Mouse (Mus musculus) hindbrain, embryonic 12.5 days (tissue): ENCODE results near the gene Col4a3bp. TPM values are rescaled to one million over a fixed set of nuclear protein-coding genes. Genes with fewer than 3 reads are reported as not detected.

Experiments
- ATAC-seq: fragments of 200-750 bp; cut with Nextera tagmentation; 2 replicates; pipeline ENCODE4 v1.8.0; 2017; ENCODE audit warnings: moderate TSS enrichment; ENCODE audit not compliant: low FRiP score
- H3K27ac ChIP-seq: fragments of 300-500 bp; sonication (generic); 2 replicates; pipeline ENCODE4 v1.5.1; 2016; ENCODE audit warnings: mild to moderate bottlenecking
- H3K27me3 ChIP-seq: fragments of 300-500 bp; sonication (generic); 2 replicates; pipeline ENCODE4 v1.6.1; 2016; ENCODE audit warnings: mild to moderate bottlenecking
- H3K36me3 ChIP-seq: fragments of 300-500 bp; sonication (generic); 2 replicates; pipeline ENCODE4 v1.6.1; 2016; ENCODE audit warnings: mild to moderate bottlenecking
- H3K4me1 ChIP-seq: fragments of 300-500 bp; sonication (generic); 2 replicates; pipeline ENCODE4 v1.6.1; 2016
- H3K4me2 ChIP-seq: fragments of 300-500 bp; sonication (generic); replicated peaks from 2 replicates; pipeline ENCODE4 v1.6.1; 2016; ENCODE audit warnings: mild to moderate bottlenecking
- H3K4me3 ChIP-seq: fragments of 300-500 bp; sonication (generic); 2 replicates; pipeline ENCODE4 v1.5.1; 2016; ENCODE audit warnings: mild to moderate bottlenecking
- H3K9ac ChIP-seq: fragments of 300-500 bp; sonication (generic); 2 replicates; pipeline ENCODE4 v1.6.1; 2016; ENCODE audit warnings: mild to moderate bottlenecking, moderate library complexity
- H3K9me3 ChIP-seq: fragments of 300-500 bp; sonication (generic); replicated peaks from 2 replicates; pipeline ENCODE4 v1.6.1; 2016; ENCODE audit warnings: mild to moderate bottlenecking
- WGBS: fragments of 180-500 bp; shearing (Covaris S2); methylation state at CpG from one replicate; pipeline ENCODE4 v1.1.7; 2016; 5-methylcytosine and 5-hydroxymethylcytosine counted together
- polyA plus RNA-seq: library from polyadenylated mRNA; unstranded; fragments of >200 nt; fragmentation: Nextera tagmentation; extraction: Ambion mirVana; gene quantifications from 2 replicates; pipeline ENCODE4 v1.2.1, GENCODE M21; 2016

Gene Col4a3bp
- polyA plus RNA-seq, 1 experiment from 2014 or later = 10.1 TPM

GRCm38 (mm10) chr13:96593621-96594020 is 51.2 kb downstream of the Col4a3bp start:
- Histone ChIP-seq H3K4me2 (no peak overlapping the region), H3K27me3 (no peaks in the 10 kb centered on the region), H3K9me3 (no peaks in the 10 kb centered on the region), H3K36me3 (no peaks in the 10 kb centered on the region), H3K4me1 (no peaks in the 10 kb centered on the region; the same call in 1 of the 2 replicates), H3K4me3 (no peak overlapping the region), H3K27ac (no peak overlapping the region), H3K9ac (no peak overlapping the region)
- 0 out of 2 replicates have a peak, but pooled peaks have one; percentile 48 for ATAC-seq
- WGBS = 11% methylated on average over 1 of the region's 1 CpGs

GRCm38 (mm10) chr13:96594070-96594469 is 51.7 kb downstream of the Col4a3bp start:
- peak; percentile 35; the same call in 1 of the 2 replicates for ATAC-seq
- 82% methylated on average over 4 of the region's 4 CpGs for WGBS

GRCm38 (mm10) chr13:96599182-96599581 is 56.8 kb downstream of the Col4a3bp start:
- WGBS = 97% methylated on average over 9 of the region's 9 CpGs
- no peaks in the 10 kb centered on the region for H3K4me1 ChIP-seq
- no peak for ATAC-seq

More at GRCm38 (mm10) chr13:96594070-96594469, 51.7 kb downstream of the Col4a3bp start:
- Histone ChIP-seq H3K9ac (no peak overlapping the region), H3K4me3 (no peak overlapping the region), H3K27me3 (no peaks in the 10 kb centered on the region), H3K9me3 (no peaks in the 10 kb centered on the region), H3K4me2 (no peak overlapping the region), H3K4me1 (no peaks in the 10 kb centered on the region; the same call in 1 of the 2 replicates), H3K27ac (no peak overlapping the region), H3K36me3 (no peaks in the 10 kb centered on the region)

GRCm38 (mm10) chr13:96604242-96604641 is 61.8 kb downstream of the Col4a3bp start:
- Histone ChIP-seq H3K4me1 (no peaks in the 10 kb centered on the region), H3K36me3 (peaks cover 19% of the 10 kb centered on the region), H3K4me2 (no peak overlapping the region), H3K9ac (no peak overlapping the region), H3K9me3 (no peaks in the 10 kb centered on the region), H3K27me3 (no peaks in the 10 kb centered on the region), H3K27ac (no peak overlapping the region), H3K4me3 (no peak overlapping the region)
- 96% methylated on average over 2 of the region's 2 CpGs for WGBS
- no peak for ATAC-seq

More at GRCm38 (mm10) chr13:96599182-96599581, 56.8 kb downstream of the Col4a3bp start:
- no peak overlapping the region for H3K27ac ChIP-seq
- H3K9me3 ChIP-seq = no peaks in the 10 kb centered on the region
- no peak overlapping the region for H3K9ac ChIP-seq
- no peak overlapping the region for H3K4me3 ChIP-seq
- H3K27me3 ChIP-seq = no peaks in the 10 kb centered on the region
- H3K4me2 ChIP-seq = no peak overlapping the region
- 0 out of 2 replicates have a peak, but pooled peaks cover 3% of the 10 kb centered on the region for H3K36me3 ChIP-seq

GRCm38 (mm10) chr13:96614615-96615014 is 72.2 kb downstream of the Col4a3bp start:
- Histone ChIP-seq H3K36me3 (0 out of 2 replicates have a peak, but pooled peaks cover 6% of the 10 kb centered on the region), H3K4me3 (no peak overlapping the region), H3K9ac (no peak overlapping the region), H3K27ac (no peak overlapping the region), H3K9me3 (no peaks in the 10 kb centered on the region), H3K4me1 (no peaks in the 10 kb centered on the region), H3K4me2 (no peak overlapping the region), H3K27me3 (no peaks in the 10 kb centered on the region)
- no peak for ATAC-seq
- 93% methylated on average over 3 of the region's 3 CpGs for WGBS

GRCm38 (mm10) chr13:96620891-96621290 is 78.5 kb downstream of the Col4a3bp start:
- H3K9ac ChIP-seq = no peak overlapping the region
- H3K4me2 ChIP-seq = no peak overlapping the region
- H3K27me3 ChIP-seq = no peaks in the 10 kb centered on the region
- no peak overlapping the region for H3K4me3 ChIP-seq
- WGBS = 89% methylated on average over 1 of the region's 1 CpGs
- H3K27ac ChIP-seq = no peak overlapping the region
- no peak for ATAC-seq
- no peaks in the 10 kb centered on the region for H3K9me3 ChIP-seq
- H3K4me1 ChIP-seq = no peaks in the 10 kb centered on the region
- H3K36me3 ChIP-seq = peaks cover 8% of the 10 kb centered on the region; the same call in 1 of the 2 replicates

- H3K4me1 ChIP-seq = no peaks in the 10 kb centered on the region
- WGBS = 94% methylated on average over 4 of the region's 4 CpGs
These were observed 88.0 kb downstream of the Col4a3bp start for GRCm38 (mm10) chr13:96630396-96630795.

GRCm38 (mm10) chr13:96644168-96644567 is 101.8 kb downstream of the Col4a3bp start:
- Histone ChIP-seq H3K27me3 (no peaks in the 10 kb centered on the region), H3K9ac (no peak overlapping the region), H3K9me3 (no peaks in the 10 kb centered on the region), H3K4me3 (no peak overlapping the region), H3K36me3 (peaks cover 16% of the 10 kb centered on the region), H3K4me1 (no peaks in the 10 kb centered on the region; the same call in 1 of the 2 replicates), H3K4me2 (no peak overlapping the region), H3K27ac (no peak overlapping the region)
- 80% methylated on average over 2 of the region's 2 CpGs for WGBS
- ATAC-seq = no peak

More at GRCm38 (mm10) chr13:96630396-96630795, 88.0 kb downstream of the Col4a3bp start:
- no peaks in the 10 kb centered on the region for H3K9me3 ChIP-seq
- no peak overlapping the region for H3K9ac ChIP-seq
- no peak overlapping the region for H3K4me2 ChIP-seq
- H3K4me3 ChIP-seq = no peak overlapping the region
- peaks cover 30% of the 10 kb centered on the region for H3K36me3 ChIP-seq
- H3K27me3 ChIP-seq = no peaks in the 10 kb centered on the region
- no peak overlapping the region for H3K27ac ChIP-seq
- no peak for ATAC-seq

- Histone ChIP-seq H3K4me1 (no peaks in the 10 kb centered on the region; the same call in 1 of the 2 replicates), H3K27ac (no peak overlapping the region), H3K9ac (no peak overlapping the region), H3K36me3 (peaks cover 28% of the 10 kb centered on the region), H3K4me3 (no peak overlapping the region), H3K27me3 (no peaks in the 10 kb centered on the region), H3K9me3 (no peaks in the 10 kb centered on the region), H3K4me2 (no peak overlapping the region)
- ATAC-seq = no peak
- WGBS = 68% methylated on average over 5 of the region's 5 CpGs
These were observed 103.4 kb downstream of the Col4a3bp start for GRCm38 (mm10) chr13:96645822-96646221.

GRCm38 (mm10) chr13:96653041-96653440 is 110.6 kb downstream of the Col4a3bp start:
- H3K4me1 ChIP-seq = no peaks in the 10 kb centered on the region
- ATAC-seq = no peak
- no peak overlapping the region for H3K9ac ChIP-seq
- H3K4me3 ChIP-seq = no peak overlapping the region
- no peaks in the 10 kb centered on the region for H3K27me3 ChIP-seq
- H3K36me3 ChIP-seq = peaks cover 93% of the 10 kb centered on the region
- no peak overlapping the region for H3K27ac ChIP-seq
- WGBS = 91% methylated on average over 9 of the region's 9 CpGs
- H3K4me2 ChIP-seq = no peak overlapping the region
- H3K9me3 ChIP-seq = no peaks in the 10 kb centered on the region

GRCm38 (mm10) chr13:96656673-96657072 is 114.3 kb downstream of the Col4a3bp start:
- H3K4me2 ChIP-seq = no peak overlapping the region
- H3K27ac ChIP-seq = no peak overlapping the region
- H3K9me3 ChIP-seq = no peaks in the 10 kb centered on the region
- no peak overlapping the region for H3K9ac ChIP-seq
- H3K36me3 ChIP-seq = peaks cover 90% of the 10 kb centered on the region
- H3K27me3 ChIP-seq = no peaks in the 10 kb centered on the region
- H3K4me1 ChIP-seq = peaks cover 14% of the 10 kb centered on the region
- no peak for ATAC-seq
- H3K4me3 ChIP-seq = no peak overlapping the region
- WGBS = 73% methylated on average over 1 of the region's 1 CpGs

- H3K4me1 ChIP-seq = peaks cover 14% of the 10 kb centered on the region
- H3K9ac ChIP-seq = no peak overlapping the region
- H3K4me3 ChIP-seq = no peak overlapping the region
- no peak overlapping the region for H3K27ac ChIP-seq
- H3K36me3 ChIP-seq = peaks cover 91% of the 10 kb centered on the region
- 90% methylated on average over 7 of the region's 7 CpGs for WGBS
- ATAC-seq = no peak
- H3K4me2 ChIP-seq = no peak overlapping the region
- no peaks in the 10 kb centered on the region for H3K9me3 ChIP-seq
- H3K27me3 ChIP-seq = no peaks in the 10 kb centered on the region
These were observed 116.5 kb downstream of the Col4a3bp start for GRCm38 (mm10) chr13:96658936-96659335.
